Mouse (Mus musculus) kidney, postnatal 10 days (tissue): Measurements from ENCODE around the gene Zranb3.

Experiments used
- DNase-seq: peaks from one replicate; pipeline ENCODE4 v3.0.0; 2021; ENCODE audit warnings: mixed read lengths

Zranb3 gene

DNA sequence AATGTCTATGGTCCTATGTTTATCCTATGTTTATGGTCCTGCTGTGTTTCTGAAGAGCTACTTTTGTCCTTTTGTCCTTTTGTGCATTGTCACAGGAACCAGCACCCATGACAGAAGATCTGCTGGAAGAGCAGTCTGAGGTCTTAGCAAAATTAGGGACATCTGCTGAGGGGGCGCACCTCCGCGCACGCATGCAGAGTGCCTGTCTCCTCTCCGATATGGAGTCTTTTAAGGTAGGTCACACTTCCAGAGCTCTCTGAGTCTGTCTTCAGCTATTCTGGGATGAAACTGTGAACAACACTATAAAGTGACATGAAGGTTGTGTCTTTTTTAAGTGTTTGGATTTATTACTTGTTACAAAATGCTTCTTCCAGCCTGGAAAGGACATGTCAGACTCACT is 168.5 kb downstream of the Zranb3 start:
- DNase-seq: no peak

DNA sequence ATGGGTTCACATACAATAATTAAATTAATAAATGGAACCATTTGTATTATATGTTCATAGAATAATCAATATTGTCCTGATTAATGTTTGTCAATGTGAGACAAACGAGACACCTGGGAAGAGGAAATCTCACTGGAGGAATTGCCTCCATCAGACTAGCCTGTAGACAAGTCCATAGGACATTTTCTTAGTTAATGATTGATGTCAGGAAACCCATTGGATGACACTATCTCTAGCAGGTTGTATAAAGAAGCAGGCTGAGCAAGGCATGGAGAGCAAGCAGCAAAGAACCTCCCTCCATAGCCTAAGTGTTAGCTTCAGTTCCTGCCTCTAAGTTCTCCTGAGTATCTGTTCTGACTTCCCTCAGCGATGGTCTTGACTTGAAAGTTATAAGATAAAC is 169.4 kb downstream of the Zranb3 start:
- no peak for DNase-seq

DNA sequence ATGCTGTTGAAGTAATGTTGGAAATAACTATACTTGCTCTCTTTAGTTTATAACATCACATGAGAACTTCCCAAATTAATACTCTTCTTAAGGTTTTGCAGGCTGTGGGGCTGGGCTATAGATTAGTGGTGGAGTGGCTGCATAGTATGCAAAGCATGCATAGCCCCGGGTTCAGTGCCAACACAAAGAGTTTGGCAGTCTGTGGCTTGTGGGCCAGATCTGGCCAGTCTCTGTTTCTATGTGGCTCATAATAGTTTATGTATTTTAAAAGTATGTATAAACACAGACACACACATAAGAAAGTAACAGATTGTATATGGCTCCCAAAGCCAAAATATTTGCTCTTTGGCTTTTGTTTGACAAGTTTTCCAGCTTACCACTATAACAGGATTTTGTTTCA is 187.0 kb downstream of the Zranb3 start:
- no peak for DNase-seq

DNA sequence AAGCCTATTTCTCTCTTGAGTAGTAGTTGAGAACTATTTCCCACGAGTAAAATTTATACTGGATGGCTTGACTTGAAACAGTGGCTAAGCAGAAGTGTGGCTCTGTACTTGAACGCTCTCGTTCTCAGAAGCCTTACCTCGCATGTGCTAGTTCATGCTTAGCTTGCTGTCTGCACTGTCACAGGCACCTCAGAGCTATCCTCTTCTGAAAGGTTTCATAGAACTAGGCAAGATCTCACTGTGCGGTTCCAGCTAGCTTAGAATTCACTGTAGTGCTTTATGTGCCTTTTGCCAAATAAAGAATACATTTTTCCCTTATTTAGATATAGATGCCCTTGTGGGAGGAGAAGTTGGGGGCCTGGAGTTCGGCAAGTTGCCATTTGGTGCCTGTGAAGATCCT is 187.5 kb downstream of the Zranb3 start:
- DNase-seq: no peak

DNA sequence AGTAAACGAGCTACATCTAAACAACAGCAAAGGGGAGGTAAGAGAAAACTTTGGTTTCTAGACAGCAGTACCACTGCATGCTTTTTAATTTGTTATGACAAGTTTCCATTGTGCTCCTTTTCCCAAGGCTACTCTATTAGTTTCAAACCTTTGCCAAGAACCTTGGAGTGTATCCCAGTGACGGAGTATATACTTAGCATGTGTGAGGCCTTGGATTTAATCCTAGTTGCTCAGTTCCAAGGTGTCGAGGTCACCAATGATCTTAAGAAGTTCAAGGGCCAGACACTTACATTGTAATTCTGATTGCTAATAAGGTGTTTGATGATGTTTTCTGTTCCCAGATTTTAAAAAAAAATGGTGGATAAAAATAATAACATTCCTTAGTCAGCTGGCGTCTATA is 189.7 kb downstream of the Zranb3 start:
- DNase-seq: no peak

DNA sequence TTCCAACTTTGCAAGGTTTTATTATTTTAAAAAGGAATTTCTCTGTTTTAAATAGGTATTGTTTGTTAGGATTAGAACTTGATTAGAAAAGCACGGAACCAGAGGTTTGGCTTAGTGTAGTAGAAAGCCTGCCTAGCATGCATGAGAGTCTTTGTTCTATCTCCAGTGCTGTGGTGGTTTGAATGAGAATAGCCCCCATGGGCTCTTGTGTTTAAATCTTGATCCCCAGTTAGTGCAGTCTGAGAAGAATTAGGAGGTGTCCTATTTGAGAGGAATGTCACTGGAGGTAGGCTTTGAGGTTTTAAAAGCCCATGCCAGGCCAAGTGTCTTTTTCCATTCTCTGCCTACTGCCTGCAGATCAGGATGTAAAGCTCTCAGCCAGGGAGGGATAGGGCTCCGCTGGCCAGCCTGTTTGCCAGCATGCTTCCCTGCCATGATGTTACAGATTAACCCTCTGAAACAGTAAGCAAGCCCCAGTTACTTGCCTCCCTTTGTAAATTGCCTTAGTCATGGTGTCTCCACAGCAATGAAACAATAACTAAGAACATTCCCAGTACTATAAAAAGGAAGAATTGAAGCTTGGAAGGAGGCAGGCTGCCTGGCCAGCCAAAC is 198.0 kb downstream of the Zranb3 start:
- peak; percentile 18 for DNase-seq
